Comparison of ENCODE assay signal across 34 mouse cellular contexts in genomic region chr6:42356913-42357312, GRCm38 (mm10). TPM values are rescaled to one million over a fixed set of nuclear protein-coding genes. Genes with fewer than 3 reads are reported as not detected.
DNase-seq lines count a peak whose midpoint lies in the region; ATAC-seq and TF ChIP-seq lines count a peak whose summit lies in the region.
"Had no signal": no experiment of that assay in that cellular context is flagged by ENCODE, and none has a peak within 500 bp of the region (broad histone marks: within the 10 kb centered on the region; RNA-seq: fewer than 3 reads in every experiment).

No protein-coding gene starts in this region.

- H3K27me3 ChIP-seq in lung, embryonic 16.5 days (ENCODE audit: control insufficient read depth, insufficient read depth, low read depth, low read length) = no peaks in the 10 kb centered on the region
- no peaks in the 10 kb centered on the region for H3K27me3 ChIP-seq in intestine, postnatal 0 days (replicated peaks; ENCODE audit: control insufficient read depth, insufficient read depth, low read length)
- H3K27me3 ChIP-seq in stomach, embryonic 16.5 days (ENCODE audit: control insufficient read depth, insufficient read depth, low read length) = no peaks in the 10 kb centered on the region
- H3K27me3 ChIP-seq: embryonic facial prominence, embryonic 13.5 days; forebrain, embryonic 15.5 days; hindbrain, embryonic 13.5 days; liver, embryonic 12.5 days; midbrain, embryonic 12.5 days; neural tube, embryonic 13.5 days had no signal

- H3K27ac ChIP-seq in lung, embryonic 16.5 days (ENCODE audit: low read length) = peak overlapping the region; percentile 36; the same call in 1 of the 2 replicates
- no peak overlapping the region for H3K27ac ChIP-seq in intestine, postnatal 0 days (ENCODE audit: low read depth, low read length)
- peak overlapping the region; percentile 28 for H3K27ac ChIP-seq in stomach, embryonic 16.5 days (ENCODE audit: low read length)
- H3K27ac ChIP-seq: embryonic facial prominence, embryonic 13.5 days; forebrain, embryonic 10.5 days; forebrain, embryonic 15.5 days; hindbrain, embryonic 13.5 days; liver, embryonic 12.5 days; midbrain, embryonic 12.5 days; neural tube, embryonic 13.5 days had no signal

- peaks cover 62% of the 10 kb centered on the region for H3K4me1 ChIP-seq in lung, embryonic 16.5 days (replicated peaks; ENCODE audit: control insufficient read depth, insufficient read depth, low read length)
- H3K4me1 ChIP-seq in intestine, postnatal 0 days (replicated peaks; ENCODE audit: control insufficient read depth, insufficient read depth, low read length) = peaks cover 9% of the 10 kb centered on the region; the same call in 1 of the 2 replicates
- H3K4me1 ChIP-seq in stomach, embryonic 16.5 days (ENCODE audit: control insufficient read depth, insufficient read depth, low read length) = peaks cover 53% of the 10 kb centered on the region

- H3K4me2 ChIP-seq in lung, embryonic 16.5 days (ENCODE audit: low read depth, low read length) = no peak overlapping the region
- no peak overlapping the region for H3K4me2 ChIP-seq in intestine, postnatal 0 days (replicated peaks; ENCODE audit: low read depth)
- no peak overlapping the region for H3K4me2 ChIP-seq in stomach, embryonic 16.5 days (ENCODE audit: low read depth, low read length)
- H3K4me2 ChIP-seq: embryonic facial prominence, embryonic 13.5 days; forebrain, embryonic 15.5 days; hindbrain, embryonic 13.5 days; liver, embryonic 12.5 days; midbrain, embryonic 12.5 days; neural tube, embryonic 13.5 days had no signal

- peak; percentile 86 for DNase-seq in heart, adult 11 months
- DNase-seq in heart, adult 9 months (ENCODE audit: low spot score in 2 of 2) = no peak
- DNase-seq in lung, postnatal 10 days = no peak
- DNase-seq in adrenal gland, postnatal 36 days = no peak
- DNase-seq in yolk sac, embryonic 10.5 days (ENCODE audit: low spot score) = no peak
- DNase-seq: adrenal gland, postnatal 10 days; cerebellum, adult 11 months; cerebellum, adult 9-11 months; embryo, embryonic 11 days; kidney, adult 18-20 months; kidney, postnatal 10 days; layer of hippocampus, postnatal 36 days; left cerebral cortex, postnatal 4 days; liver, postnatal 0 days had no signal

- 84% methylated on average over 5 of the region's 5 CpGs for WGBS in lung, embryonic 16.5 days
- WGBS in intestine, postnatal 0 days = 77% methylated on average over 5 of the region's 5 CpGs
- WGBS in stomach, embryonic 16.5 days = 72% methylated on average over 5 of the region's 5 CpGs

- TF ChIP-seq CTCF in intestine, postnatal 0 days (IDR thresholded peaks at IDR 0.05; ENCODE audit: low read depth) = no peak

- no peaks in the 10 kb centered on the region for H3K9me3 ChIP-seq in lung, embryonic 16.5 days (ENCODE audit: control insufficient read depth, low read length)
- no peaks in the 10 kb centered on the region for H3K9me3 ChIP-seq in intestine, postnatal 0 days (ENCODE audit: control insufficient read depth)
- no peaks in the 10 kb centered on the region for H3K9me3 ChIP-seq in stomach, embryonic 16.5 days (replicated peaks; ENCODE audit: control insufficient read depth, low read length)
- H3K9me3 ChIP-seq: embryonic facial prominence, embryonic 13.5 days; forebrain, embryonic 10.5 days; forebrain, embryonic 15.5 days; G1E; heart, embryonic 10.5 days; hindbrain, embryonic 13.5 days; liver, embryonic 12.5 days; midbrain, embryonic 12.5 days; neural tube, embryonic 13.5 days had no signal

- no peak for ATAC-seq in lung, embryonic 16.5 days (ENCODE audit: low read depth)
- peak; percentile 48 for ATAC-seq in intestine, postnatal 0 days
- peak; percentile 75 for ATAC-seq in stomach, embryonic 16.5 days (ENCODE audit: insufficient read depth, low FRiP score)
- ATAC-seq: forebrain, embryonic 15.5 days; liver, embryonic 12.5 days; liver, postnatal 0 days had no signal

- peaks cover 45% of the 10 kb centered on the region for H3K36me3 ChIP-seq in lung, embryonic 16.5 days (ENCODE audit: control insufficient read depth, insufficient read depth, low read length)
- peaks cover 76% of the 10 kb centered on the region for H3K36me3 ChIP-seq in intestine, postnatal 0 days (ENCODE audit: control insufficient read depth, insufficient read depth)
- peaks cover 48% of the 10 kb centered on the region for H3K36me3 ChIP-seq in stomach, embryonic 16.5 days (ENCODE audit: control insufficient read depth, insufficient read depth, low read length)

- no peak overlapping the region for H3K4me3 ChIP-seq in lung, embryonic 16.5 days (ENCODE audit: low read length)
- H3K4me3 ChIP-seq in intestine, postnatal 0 days (ENCODE audit: low read depth, low read length) = no peak overlapping the region
- H3K4me3 ChIP-seq in stomach, embryonic 16.5 days (replicated peaks; ENCODE audit: low read length) = no peak overlapping the region
- H3K4me3 ChIP-seq: embryonic facial prominence, embryonic 13.5 days; forebrain, embryonic 10.5 days; forebrain, embryonic 15.5 days; heart, embryonic 10.5 days; hindbrain, embryonic 13.5 days; liver, embryonic 12.5 days; midbrain, embryonic 12.5 days; neural tube, embryonic 13.5 days had no signal

- H3K9ac ChIP-seq in lung, embryonic 16.5 days (ENCODE audit: low read length) = no peak overlapping the region
- no peak overlapping the region for H3K9ac ChIP-seq in intestine, postnatal 0 days (ENCODE audit: low read depth, low read length)
- H3K9ac ChIP-seq in stomach, embryonic 16.5 days (ENCODE audit: low read length) = no peak overlapping the region
- H3K9ac ChIP-seq: embryonic facial prominence, embryonic 13.5 days; forebrain, embryonic 15.5 days; hindbrain, embryonic 13.5 days; liver, embryonic 12.5 days; liver, postnatal 0 days; midbrain, embryonic 12.5 days; neural tube, embryonic 13.5 days had no signal

RNA-seq across cellular contexts. Expression of gene Zyx, which starts 7.5 kb away (rescaled TPM):
- 188 and 203 TPM in 2 replicates for polyA plus RNA-seq in lung, embryonic 16.5 days (2015; fragmentation: Nextera tagmentation; extraction: Ambion mirVana)
- polyA plus RNA-seq in intestine, postnatal 0 days (2015; fragmentation: Nextera tagmentation; extraction: Ambion mirVana) = 50.9 and 54.8 TPM in 2 replicates
- 99.0 and 107 TPM in 2 replicates for polyA plus RNA-seq in stomach, embryonic 16.5 days (2015; fragmentation: Nextera tagmentation; extraction: Ambion mirVana)
- total RNA-seq in adrenal gland, postnatal 36 days (2021) = 100 to 1,000 TPM; 107 to 144 TPM

RNA-seq across cellular contexts. Expression of gene Epha1, which starts 16.2 kb away (rescaled TPM):
- polyA plus RNA-seq in lung, embryonic 16.5 days (2015; fragmentation: Nextera tagmentation; extraction: Ambion mirVana) = 18.5 and 18.8 TPM in 2 replicates
- 13.3 and 13.7 TPM in 2 replicates for polyA plus RNA-seq in intestine, postnatal 0 days (2015; fragmentation: Nextera tagmentation; extraction: Ambion mirVana)
- polyA plus RNA-seq in stomach, embryonic 16.5 days (2015; fragmentation: Nextera tagmentation; extraction: Ambion mirVana) = 25.5 and 31.3 TPM in 2 replicates
- total RNA-seq in adrenal gland, postnatal 36 days (2021) = under 1 TPM; 0.46 to 0.49 TPM
- total RNA-seq: G1E had no signal
- polyA plus RNA-seq: G1E had no signal

RNA-seq across cellular contexts. Expression of gene Fam131b, which starts 32.5 kb away (rescaled TPM):
- polyA plus RNA-seq in lung, embryonic 16.5 days (2015; fragmentation: Nextera tagmentation; extraction: Ambion mirVana) = 0.10 and 0.16 TPM in 2 replicates
- polyA plus RNA-seq in intestine, postnatal 0 days (2015; fragmentation: Nextera tagmentation; extraction: Ambion mirVana) = 0.05 and 0.12 TPM in 2 replicates
- polyA plus RNA-seq in stomach, embryonic 16.5 days (2015; fragmentation: Nextera tagmentation; extraction: Ambion mirVana) = 0.29 and 0.32 TPM in 2 replicates
- under 1 TPM; 0.23 to 0.60 TPM for total RNA-seq in adrenal gland, postnatal 36 days (2021)
- total RNA-seq: megakaryocyte progenitor cell, adult 5-6 weeks had no signal
- polyA plus RNA-seq: liver, embryonic 12.5 days; liver, postnatal 0 days had no signal

RNA-seq across cellular contexts. Expression of gene Tas2r143, which starts 43.1 kb away (rescaled TPM):
- not detected in 2 replicates for polyA plus RNA-seq in lung, embryonic 16.5 days (2015; fragmentation: Nextera tagmentation; extraction: Ambion mirVana)
- polyA plus RNA-seq in intestine, postnatal 0 days (2015; fragmentation: Nextera tagmentation; extraction: Ambion mirVana) = not detected in 2 replicates
- polyA plus RNA-seq in stomach, embryonic 16.5 days (2015; fragmentation: Nextera tagmentation; extraction: Ambion mirVana) = not detected in 2 replicates
- 1 to 10 TPM; 2.3 to 5.9 TPM for total RNA-seq in adrenal gland, postnatal 36 days (2021)
- total RNA-seq: gastrocnemius, adult 18-20 months; left cerebral cortex, postnatal 4 days; megakaryocyte progenitor cell, adult 5-6 weeks; midbrain, postnatal 0 days had no signal
- polyA plus RNA-seq: embryonic facial prominence, embryonic 13.5 days; forebrain, embryonic 10.5 days; forebrain, embryonic 15.5 days; G1E; heart, embryonic 10.5 days; hindbrain, embryonic 13.5 days; liver, embryonic 12.5 days; liver, postnatal 0 days; midbrain, embryonic 12.5 days; midbrain, postnatal 0 days; neural tube, embryonic 13.5 days; testis, adult 2 months; thymus, postnatal 0 days had no signal

RNA-seq across cellular contexts. Expression of gene Tas2r135, which starts 48.3 kb away (rescaled TPM):
- not detected in 2 replicates for polyA plus RNA-seq in lung, embryonic 16.5 days (2015; fragmentation: Nextera tagmentation; extraction: Ambion mirVana)
- not detected in 2 replicates for polyA plus RNA-seq in intestine, postnatal 0 days (2015; fragmentation: Nextera tagmentation; extraction: Ambion mirVana)
- not detected in 2 replicates for polyA plus RNA-seq in stomach, embryonic 16.5 days (2015; fragmentation: Nextera tagmentation; extraction: Ambion mirVana)
- total RNA-seq in adrenal gland, postnatal 36 days (2021) = 1 to 10 TPM; 1.3 to 6.4 TPM
- total RNA-seq: gastrocnemius, adult 18-20 months; gastrocnemius, postnatal 4 days; heart, postnatal 25 days; layer of hippocampus, postnatal 36 days; megakaryocyte progenitor cell, adult 5-6 weeks; midbrain, postnatal 0 days had no signal
- polyA plus RNA-seq: embryonic facial prominence, embryonic 13.5 days; forebrain, embryonic 10.5 days; forebrain, embryonic 15.5 days; G1E; heart, embryonic 10.5 days; hindbrain, embryonic 13.5 days; large intestine, adult 2 months; liver, embryonic 12.5 days; liver, postnatal 0 days; midbrain, embryonic 12.5 days; midbrain, postnatal 0 days; neural tube, embryonic 13.5 days; testis, adult 2 months; thymus, postnatal 0 days had no signal
